Mouse (Mus musculus) megakaryocyte, embryonic 14.5 days (primary cell): ENCODE data around the gene Sell.

Source experiments
- FLI1 ChIP-seq: IDR thresholded peaks from 2 replicates; pipeline ENCODE4 v1.6.1; 2012; ENCODE audit warnings: low read length, inconsistent platforms, mixed read lengths
- GATA1 ChIP-seq: IDR thresholded peaks from 3 replicates; pipeline ENCODE4 v1.6.1; 2012; ENCODE audit warnings: mixed read lengths, low read length, inconsistent platforms, borderline replicate concordance

- no peak for TF ChIP-seq GATA1
- no peak for TF ChIP-seq FLI1
These were observed 56.1 kb downstream of the Sell start for GRCm38 (mm10) chr1:164117869-164118268.
